Mouse (Mus musculus): ENCODE data around the gene Tas1r3.

The Tas1r3 gene

GRCm38 (mm10) chr4:155886330-155886729, 23.2 kb upstream of the Tas1r3 start:
- no peak for DNase-seq

GRCm38 (mm10) chr4:155883587-155883986, 20.4 kb upstream of the Tas1r3 start:
- no peak for DNase-seq

- no peak for DNase-seq
Measured at GRCm38 (mm10) chr4:155871404-155871803, 8.2 kb upstream of the Tas1r3 start.

GRCm38 (mm10) chr4:155869317-155870033, 6.3 kb upstream of the Tas1r3 start, which contains the start of the genes Cptp and Ints11:
Cptp (minus strand) TSS chr4:155869440.
Ints11 (plus strand) TSS chr4:155869546.
- DNase-seq, result peak; percentile 96 to 98

GRCm38 (mm10) chr4:155868614-155869298, 5.6 kb upstream of the Tas1r3 start:
- DNase-seq, result no peak

GRCm38 (mm10) chr4:155861787-155862186, 1.4 kb downstream of the Tas1r3 start:
- peak in 1 of 2 experiments; percentile 8 for DNase-seq

- DNase-seq, result no peak
Measured at GRCm38 (mm10) chr4:155859318-155859717, 3.8 kb downstream of the Tas1r3 start.

- DNase-seq, result no peak
Measured at GRCm38 (mm10) chr4:155856881-155857280, 6.3 kb downstream of the Tas1r3 start.

- peak in 1 of 2 experiments; percentile 48 for DNase-seq
Measured at GRCm38 (mm10) chr4:155856071-155856470, 7.1 kb downstream of the Tas1r3 start.

GRCm38 (mm10) chr4:155854991-155855390, 8.2 kb downstream of the Tas1r3 start:
- DNase-seq, result no peak

GRCm38 (mm10) chr4:155853421-155853820, 9.7 kb downstream of the Tas1r3 start:
- no peak for DNase-seq

- DNase-seq, result peak; percentile 59
Measured at GRCm38 (mm10) chr4:155851951-155852411, 11.2 kb downstream of the Tas1r3 start.

GRCm38 (mm10) chr4:155851368-155851767, 11.8 kb downstream of the Tas1r3 start:
- peak in 1 of 2 experiments; percentile 7 for DNase-seq

GRCm38 (mm10) chr4:155849792-155850451, 13.2 kb downstream of the Tas1r3 start:
- peak in 1 of 2 experiments; percentile 14 for DNase-seq

- no peak for DNase-seq
Measured at GRCm38 (mm10) chr4:155849391-155849790, 13.8 kb downstream of the Tas1r3 start.

- no peak for DNase-seq
Measured at GRCm38 (mm10) chr4:155848434-155849095, 14.6 kb downstream of the Tas1r3 start.

GRCm38 (mm10) chr4:155847591-155848352, 15.4 kb downstream of the Tas1r3 start:
- DNase-seq, result peak in 1 of 2 experiments; percentile 54

- peak; percentile 88 to 98 for DNase-seq
Measured at GRCm38 (mm10) chr4:155846871-155847578, 16.1 kb downstream of the Tas1r3 start, which contains the start of gene Dvl1. Dvl1 (plus strand) TSS chr4:155847402.

GRCm38 (mm10) chr4:155843231-155843630, 19.9 kb downstream of the Tas1r3 start:
- no peak for DNase-seq

- DNase-seq, result peak in 1 of 2 experiments; percentile 55
Measured at GRCm38 (mm10) chr4:155841651-155842270, 21.4 kb downstream of the Tas1r3 start.

- peak; percentile 38 to 45 for DNase-seq
Measured at GRCm38 (mm10) chr4:155841003-155841454, 22.1 kb downstream of the Tas1r3 start.

Data from cerebellum, adult 18-20 months (tissue).